Mouse (Mus musculus) liver, adult 2 months (tissue): ENCODE data around the gene Baz2b.

Experiments used
- CTCF ChIP-seq: fragments of 200-500 bp; IDR thresholded peaks from 2 replicates; pipeline ENCODE4 v1.5.1; 2011; ENCODE audit warnings: low read depth, low read length, control low read depth
- POLR2A ChIP-seq: fragments of 200-500 bp; IDR thresholded peaks from 2 replicates; pipeline ENCODE4 v1.6.1; 2011; ENCODE audit warnings: low read length, control low read depth; ENCODE audit not compliant: insufficient read depth; ENCODE audit errors: extremely low read depth

DNA sequence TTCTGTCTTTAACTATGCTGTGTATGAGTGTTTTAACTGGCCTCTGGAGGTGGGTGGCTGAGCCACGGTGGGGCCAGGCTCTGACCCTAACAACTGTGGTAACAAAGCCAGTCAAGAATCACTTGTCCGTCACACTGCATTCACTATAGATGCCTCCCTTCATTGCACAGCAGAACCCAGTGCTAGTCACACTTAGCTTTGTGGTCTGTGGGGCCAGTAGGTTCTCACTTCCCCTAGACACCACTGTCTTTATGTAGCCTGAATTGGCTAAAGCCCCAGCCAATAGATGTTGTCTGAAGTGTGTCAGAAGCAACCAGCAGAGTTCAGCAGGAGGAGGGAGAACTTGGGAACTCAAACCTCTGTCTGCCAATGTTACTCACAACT lies 37.1 kb downstream of the Baz2b start:
- no peak for TF ChIP-seq CTCF
- TF ChIP-seq POLR2A, result no peak
